8 mouse cellular contexts compared by ENCODE assay signal in genomic region chr2:25500576-25501405, GRCm38 (mm10). TPM values are rescaled to one million over a fixed set of nuclear protein-coding genes. Genes with fewer than 3 reads are reported as not detected.
DNase-seq lines count a peak whose midpoint lies in the region; ATAC-seq and TF ChIP-seq lines count a peak whose summit lies in the region.

TSS of gene Fbxw5 (plus strand) at chr2:25500750.

- TF ChIP-seq POLR2A in CH12.LX (IDR thresholded peaks at IDR 0.05; ENCODE audit: low read depth, low read length) = peak; percentile 86
- TF ChIP-seq POLR2A in testis, adult 2 months (IDR thresholded peaks at IDR 0.05; ENCODE audit: control insufficient read depth, low read depth, low read length) = peak; percentile 89

- in situ Hi-C loops in CH12.LX (cut with MboI; ENCODE audit: low pct_ligation_motif_present, low pct_unique_long_range_greater_than_20kb, low sequenced_read_pairs) = no loop called here

- H3K4me3 ChIP-seq in CH12.LX (replicated peaks in 1 of 3; ENCODE audit: low read depth in 2 of 3, low read length in 2 of 3, poor library complexity in 1 of 3) = peak within 1 kb of the TSS; percentile 70 to 99 (median 93)
- peak within 1 kb of the TSS; percentile 86 for H3K4me3 ChIP-seq in forebrain, embryonic 12.5 days (replicated peaks)
- H3K4me3 ChIP-seq in heart, postnatal 0 days (ENCODE audit: low read depth, low read length) = peak within 1 kb of the TSS; percentile 91
- peak within 1 kb of the TSS; percentile 82 for H3K4me3 ChIP-seq in liver, embryonic 16.5 days (ENCODE audit: low read depth, low read length)
- H3K4me3 ChIP-seq in neural tube, embryonic 13.5 days = peak within 1 kb of the TSS; percentile 93
- H3K4me3 ChIP-seq in testis, adult 2 months (ENCODE audit: control insufficient read depth, low read depth, low read length) = peak within 1 kb of the TSS; percentile 99

- peaks cover 8% of the 10 kb centered on the region; the same call in 1 of the 2 replicates for H3K79me2 ChIP-seq in CH12.LX (replicated peaks; ENCODE audit: control insufficient read depth, extremely low read depth, insufficient read depth, poor library complexity, severe bottlenecking)

- peak; percentile 90 for ATAC-seq in forebrain, embryonic 12.5 days (ENCODE audit: low FRiP score)
- peak; percentile 92 for ATAC-seq in heart, postnatal 0 days (ENCODE audit: insufficient read depth, low read depth)
- ATAC-seq in liver, embryonic 16.5 days (ENCODE audit: low read depth) = peak; percentile 83
- peak; percentile 87 for ATAC-seq in neural tube, embryonic 13.5 days (ENCODE audit: low read depth)

- no peak for TF ChIP-seq CTCF in CH12.LX (conservative IDR thresholded peaks at IDR 0.05 in 1 of 2, IDR thresholded peaks at IDR 0.05 in 1 of 2; ENCODE audit: low read depth in 2 of 2, low read length in 2 of 2)
- no peak for TF ChIP-seq CTCF in heart, postnatal 0 days (IDR thresholded peaks at IDR 0.05; ENCODE audit: low read depth)
- TF ChIP-seq CTCF in testis, adult 2 months (IDR thresholded peaks at IDR 0.05; ENCODE audit: control insufficient read depth, insufficient read depth, insufficient replicate concordance, low read depth, low read length) = no peak

- H3K4me1 ChIP-seq in CH12.LX (ENCODE audit: control insufficient read depth in 1 of 2, insufficient read depth in 2 of 2) = peaks cover 15 to 40% of the 10 kb centered on the region in 2 experiments
- H3K4me1 ChIP-seq in forebrain, embryonic 12.5 days = peaks cover 12% of the 10 kb centered on the region
- peaks cover 15% of the 10 kb centered on the region for H3K4me1 ChIP-seq in heart, postnatal 0 days (ENCODE audit: control insufficient read depth, insufficient read depth)
- H3K4me1 ChIP-seq in liver, embryonic 16.5 days (ENCODE audit: control insufficient read depth, low read depth, low read length) = peaks cover 42% of the 10 kb centered on the region
- peaks cover 18% of the 10 kb centered on the region for H3K4me1 ChIP-seq in neural tube, embryonic 13.5 days (replicated peaks)
- H3K4me1 ChIP-seq in testis, adult 2 months (ENCODE audit: control insufficient read depth, insufficient read depth, low read length) = peaks cover 18% of the 10 kb centered on the region

- 1% methylated on average over 34 of the region's 44 CpGs for WGBS in forebrain, embryonic 12.5 days
- WGBS in heart, postnatal 0 days = under 1% methylated on average over 44 of the region's 44 CpGs
- under 1% methylated on average over 40 of the region's 44 CpGs for WGBS in liver, embryonic 16.5 days (ENCODE audit: insufficient replicate concordance)
- 2% methylated on average over 37 of the region's 44 CpGs for WGBS in neural tube, embryonic 13.5 days

- H3K4me2 ChIP-seq in CH12.LX (ENCODE audit: insufficient read depth, low read depth, poor library complexity, severe bottlenecking) = peak within 1 kb of the TSS; percentile 68
- peak within 1 kb of the TSS; percentile 98 for H3K4me2 ChIP-seq in forebrain, embryonic 12.5 days
- H3K4me2 ChIP-seq in heart, postnatal 0 days (ENCODE audit: low read depth, low read length) = peak within 1 kb of the TSS; percentile 96
- peak within 1 kb of the TSS; percentile 84 for H3K4me2 ChIP-seq in liver, embryonic 16.5 days (ENCODE audit: low read depth, low read length)
- H3K4me2 ChIP-seq in neural tube, embryonic 13.5 days = peak within 1 kb of the TSS; percentile 100

- no peak for TF ChIP-seq EP300 in CH12.LX (IDR thresholded peaks at IDR 0.05; ENCODE audit: low read length)
- TF ChIP-seq EP300 in heart, postnatal 0 days (IDR thresholded peaks at IDR 0.05; ENCODE audit: low read depth) = no peak

- H3K27me3 ChIP-seq in CH12.LX (replicated peaks) = no peaks in the 10 kb centered on the region
- H3K27me3 ChIP-seq in forebrain, embryonic 12.5 days = no peaks in the 10 kb centered on the region
- H3K27me3 ChIP-seq in heart, postnatal 0 days (ENCODE audit: control insufficient read depth, insufficient read depth, low read length) = no peaks in the 10 kb centered on the region
- no peaks in the 10 kb centered on the region for H3K27me3 ChIP-seq in liver, embryonic 16.5 days (ENCODE audit: control insufficient read depth, insufficient read depth, low read depth, low read length)
- no peaks in the 10 kb centered on the region for H3K27me3 ChIP-seq in neural tube, embryonic 13.5 days
- H3K27me3 ChIP-seq in testis, adult 2 months (ENCODE audit: control insufficient read depth, insufficient read depth, low read length) = no peaks in the 10 kb centered on the region

- no peak for TF ChIP-seq RAD21 in CH12.LX (IDR thresholded peaks at IDR 0.05; ENCODE audit: low read depth, low read length)

- H3K27ac ChIP-seq in CH12.LX (ENCODE audit: insufficient read depth, low read depth) = peak within 1 kb of the TSS; percentile 51
- peak within 1 kb of the TSS; percentile 75; the same call in 1 of the 2 replicates for H3K27ac ChIP-seq in forebrain, embryonic 12.5 days
- peak within 1 kb of the TSS; percentile 77 for H3K27ac ChIP-seq in heart, postnatal 0 days (ENCODE audit: low read depth)
- H3K27ac ChIP-seq in liver, embryonic 16.5 days (ENCODE audit: low read length) = peak within 1 kb of the TSS; percentile 84
- peak within 1 kb of the TSS; percentile 84 for H3K27ac ChIP-seq in neural tube, embryonic 13.5 days (replicated peaks)
- peak within 1 kb of the TSS; percentile 89 for H3K27ac ChIP-seq in testis, adult 2 months (ENCODE audit: control insufficient read depth, insufficient read depth, low read depth, low read length)

- peak; percentile 97 for DNase-seq in CH12.LX (ENCODE audit: extremely low read depth)
- DNase-seq in c-Kit-positive CD71-positive TER-119-negative erythroid progenitor cells, embryonic 14.5 days (ENCODE audit: low read depth) = peak; percentile 89
- DNase-seq in heart, postnatal 0 days (ENCODE audit: low spot score) = peak; percentile 95
- DNase-seq in kidney, postnatal 4 days = peak; percentile 85 to 93

- peaks cover 32 to 40% of the 10 kb centered on the region in 2 experiments for H3K36me3 ChIP-seq in CH12.LX (replicated peaks in 1 of 2; ENCODE audit: control insufficient read depth in 1 of 2, insufficient read depth in 1 of 2, low read length in 1 of 2)
- peaks cover 31% of the 10 kb centered on the region for H3K36me3 ChIP-seq in forebrain, embryonic 12.5 days (replicated peaks)
- H3K36me3 ChIP-seq in heart, postnatal 0 days (replicated peaks; ENCODE audit: control insufficient read depth, insufficient read depth, low read length) = peaks cover 34% of the 10 kb centered on the region
- H3K36me3 ChIP-seq in liver, embryonic 16.5 days (ENCODE audit: control insufficient read depth, insufficient read depth) = peaks cover 6% of the 10 kb centered on the region; the same call in 1 of the 2 replicates
- H3K36me3 ChIP-seq in neural tube, embryonic 13.5 days = peaks cover 32% of the 10 kb centered on the region
- H3K36me3 ChIP-seq in testis, adult 2 months (ENCODE audit: control insufficient read depth, insufficient read depth, low read length) = peaks cover 3% of the 10 kb centered on the region

- H3K9me3 ChIP-seq in CH12.LX (replicated peaks; ENCODE audit: low read length) = no peaks in the 10 kb centered on the region
- H3K9me3 ChIP-seq in forebrain, embryonic 12.5 days = no peaks in the 10 kb centered on the region
- H3K9me3 ChIP-seq in heart, postnatal 0 days (replicated peaks; ENCODE audit: control insufficient read depth, low read length) = no peaks in the 10 kb centered on the region
- H3K9me3 ChIP-seq in liver, embryonic 16.5 days (replicated peaks; ENCODE audit: control insufficient read depth, low read length) = no peaks in the 10 kb centered on the region
- no peaks in the 10 kb centered on the region for H3K9me3 ChIP-seq in neural tube, embryonic 13.5 days

- dilution Hi-C loops in CH12.LX (cut with MboI; ENCODE audit: extremely low pct_ligation_motif_present, extremely low pct_unique_long_range_greater_than_20kb, low sequenced_read_pairs) = no loop called here

- H3K9ac ChIP-seq in CH12.LX (ENCODE audit: insufficient read depth, low read depth) = peak within 1 kb of the TSS; percentile 92
- H3K9ac ChIP-seq in forebrain, embryonic 12.5 days = peak within 1 kb of the TSS; percentile 95
- H3K9ac ChIP-seq in heart, postnatal 0 days (replicated peaks; ENCODE audit: low read depth, low read length) = peak within 1 kb of the TSS; percentile 96
- H3K9ac ChIP-seq in liver, embryonic 16.5 days (ENCODE audit: low read depth, low read length) = peak within 1 kb of the TSS; percentile 87
- peak within 1 kb of the TSS; percentile 99 for H3K9ac ChIP-seq in neural tube, embryonic 13.5 days

TF ChIP-seq in CH12.LX, 34 proteins besides CTCF, POLR2A, EP300 and RAD21 (continues in another document):
- TF ChIP-seq CHD2 (IDR thresholded peaks at IDR 0.05; ENCODE audit: low read length) (no peak; the same call in 1 of the 2 replicates), ZKSCAN1 (IDR thresholded peaks at IDR 0.05; ENCODE audit: borderline replicate concordance, low read depth, low read length) (no peak), HCFC1 (IDR thresholded peaks at IDR 0.05; ENCODE audit: low read depth, low read length) (peak; percentile 89), BHLHE40 (IDR thresholded peaks at IDR 0.05; ENCODE audit: low read depth, low read length) (0 out of 2 replicates have a peak, but pooled peaks have one; percentile 7), RCOR1 (conservative IDR thresholded peaks at IDR 0.05; ENCODE audit: low read depth, low read length) (no peak), NELFE (IDR thresholded peaks at IDR 0.05; ENCODE audit: low read depth, low read length) (peak; percentile 84), PAX5 (IDR thresholded peaks at IDR 0.05; ENCODE audit: low read length) (no peak), ELF1 (IDR thresholded peaks at IDR 0.05; ENCODE audit: low read depth, low read length) (peak; percentile 88), ETS1 (conservative IDR thresholded peaks at IDR 0.05; ENCODE audit: low read depth, low read length) (no peak), ZMIZ1 (IDR thresholded peaks at IDR 0.05; ENCODE audit: low read depth, low read length) (peak; percentile 83), TBP (conservative IDR thresholded peaks at IDR 0.05; ENCODE audit: low read depth, low read length) (0 out of 2 replicates have a peak, but pooled peaks have one; percentile 38), NRF1 (IDR thresholded peaks at IDR 0.05; ENCODE audit: low read depth, low read length) (peak; percentile 88), MXI1 (IDR thresholded peaks at IDR 0.05; ENCODE audit: low read depth, low read length) (peak; percentile 91)

RNA-seq across cellular contexts. Expression of gene Fbxw5, which starts in this region (rescaled TPM):
- total RNA-seq in CH12.LX (2012; rRNA removed) = 36.8 and 37.4 TPM in 2 replicates
- 31.9 and 34.3 TPM in 2 replicates for total RNA-seq in CH12.LX (2014; rRNA removed)
- polyA plus RNA-seq in CH12.LX (2012; ENCODE audit: insufficient read length, low read depth) = 37.0 and 40.4 TPM in 2 replicates
- polyA plus RNA-seq in forebrain, embryonic 12.5 days (2016; fragmentation: Nextera tagmentation; extraction: Ambion mirVana) = 102 and 110 TPM in 2 replicates
- 115 and 141 TPM in 2 replicates for total RNA-seq in heart, postnatal 0 days (2014; rRNA removed; ENCODE audit: low replicate concordance)
- 70.6 and 76.5 TPM in 2 replicates for polyA plus RNA-seq in heart, postnatal 0 days (2015; fragmentation: Nextera tagmentation; extraction: Ambion mirVana)
- 23.8 and 24.7 TPM in 2 replicates for polyA plus RNA-seq in liver, embryonic 16.5 days (2015; fragmentation: Nextera tagmentation; extraction: Ambion mirVana)
- 124 and 129 TPM in 2 replicates for polyA plus RNA-seq in neural tube, embryonic 13.5 days (2015; fragmentation: Nextera tagmentation; extraction: Ambion mirVana)
- 137 and 166 TPM in 2 replicates for polyA plus RNA-seq in testis, adult 2 months (2012; rRNA removed)

Comparison
In these comparisons a context has a peak if more than half of its experiments do, and no peak if none do; other contexts are left out.
1. Peak in every context shown above with its lines: DNase-seq, ATAC-seq, H3K4me3 ChIP-seq and H3K27ac ChIP-seq.